Mouse (Mus musculus): ENCODE results near the gene Pitpna.

DNA sequence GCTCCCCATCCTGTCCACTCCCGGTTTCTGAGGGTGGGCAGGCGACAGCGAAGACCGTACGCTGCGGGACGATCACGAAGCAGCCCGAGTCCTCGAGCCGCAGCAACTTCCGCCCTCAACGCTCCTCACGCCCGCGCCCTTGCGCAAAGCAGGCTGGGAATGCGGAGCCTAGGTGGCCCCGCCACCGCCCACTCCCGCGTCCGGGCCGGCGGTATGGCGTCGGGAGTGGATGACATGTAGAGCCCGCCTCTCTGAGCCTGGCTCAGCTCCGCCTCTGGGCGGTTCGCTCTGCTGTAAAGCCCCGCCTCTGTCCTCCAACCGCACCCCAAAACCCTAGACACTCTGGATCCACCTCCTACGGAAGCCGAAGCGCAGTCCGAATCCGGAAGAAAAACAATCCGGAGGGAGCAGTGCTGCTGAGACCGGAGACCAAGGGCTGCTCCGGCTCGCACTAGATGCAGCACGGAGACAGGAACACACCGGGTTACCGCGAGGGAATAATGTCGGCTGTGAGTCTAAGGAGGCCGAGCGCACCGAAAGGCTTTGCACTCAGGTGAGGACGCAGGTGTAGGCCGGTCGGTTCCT, 42.8 kb downstream of the Pitpna start, which contains the start of gene Inpp5k:
- peak; percentile 59 for TF ChIP-seq POLR2A (IDR thresholded peaks at IDR 0.05; ENCODE audit: low read depth, low read length)
- TF ChIP-seq CTCF (IDR thresholded peaks at IDR 0.05; ENCODE audit: extremely low read depth, insufficient read length, insufficient replicate concordance, low read depth, low read length): no peak

Measured in small intestine, adult 2 months (tissue).